Mouse (Mus musculus): ENCODE data around the gene Phtf1.

The Phtf1 gene

GRCm38 (mm10) chr3:103967861-103968691 is at the start of gene Phtf1:
Gene Phtf1 (plus strand): TSS chr3:103968110.
- peak; percentile 74 to 78 for DNase-seq (ENCODE audit: low spot score in 2 of 2)

- no peak for DNase-seq (ENCODE audit: low spot score in 2 of 2)
These were observed 47.8 kb upstream of the Phtf1 start for GRCm38 (mm10) chr3:103920094-103920493.

GRCm38 (mm10) chr3:103925302-103925701 is 42.6 kb upstream of the Phtf1 start:
- no peak for DNase-seq (ENCODE audit: low spot score in 2 of 2)

GRCm38 (mm10) chr3:103927511-103927910 is 40.4 kb upstream of the Phtf1 start:
- no peak for DNase-seq (ENCODE audit: low spot score in 2 of 2)

- DNase-seq (ENCODE audit: low spot score in 2 of 2): peak in 1 of 2 experiments; percentile 22
These were observed 22.9 kb upstream of the Phtf1 start for GRCm38 (mm10) chr3:103944794-103945562.

GRCm38 (mm10) chr3:103948666-103949065 is 19.2 kb upstream of the Phtf1 start:
- DNase-seq (ENCODE audit: low spot score in 2 of 2): no peak

- DNase-seq (ENCODE audit: low spot score in 2 of 2): no peak
These were observed 7.3 kb upstream of the Phtf1 start for GRCm38 (mm10) chr3:103960622-103961021.

GRCm38 (mm10) chr3:103967231-103967630 is 679 bp upstream of the Phtf1 start:
- no peak for DNase-seq (ENCODE audit: low spot score in 2 of 2)

- peak; percentile 47 to 48 for DNase-seq (ENCODE audit: low spot score in 2 of 2)
These were observed 791 bp downstream of the Phtf1 start for GRCm38 (mm10) chr3:103968701-103969100.

- no peak for DNase-seq (ENCODE audit: low spot score in 2 of 2)
These were observed 3.2 kb downstream of the Phtf1 start for GRCm38 (mm10) chr3:103971157-103971556.

- no peak for DNase-seq (ENCODE audit: low spot score in 2 of 2)
These were observed 16.6 kb downstream of the Phtf1 start for GRCm38 (mm10) chr3:103984556-103984955.

- DNase-seq (ENCODE audit: low spot score in 2 of 2): no peak
These were observed 17.3 kb downstream of the Phtf1 start for GRCm38 (mm10) chr3:103985194-103985593.

GRCm38 (mm10) chr3:103987831-103988432 is 20.0 kb downstream of the Phtf1 start:
- no peak for DNase-seq (ENCODE audit: low spot score in 2 of 2)

GRCm38 (mm10) chr3:103989352-103989751 is 21.4 kb downstream of the Phtf1 start:
- no peak for DNase-seq (ENCODE audit: low spot score in 2 of 2)

GRCm38 (mm10) chr3:103991271-103991670 is 23.4 kb downstream of the Phtf1 start:
- DNase-seq (ENCODE audit: low spot score in 2 of 2): no peak

- no peak for DNase-seq (ENCODE audit: low spot score in 2 of 2)
These were observed 30.8 kb downstream of the Phtf1 start for GRCm38 (mm10) chr3:103998724-103999123.

- DNase-seq (ENCODE audit: low spot score in 2 of 2): no peak
These were observed 39.1 kb downstream of the Phtf1 start for GRCm38 (mm10) chr3:104006896-104007466.

- peak in 1 of 2 experiments; percentile 22 for DNase-seq (ENCODE audit: low spot score in 2 of 2)
These were observed 39.6 kb downstream of the Phtf1 start for GRCm38 (mm10) chr3:104007479-104007878.

GRCm38 (mm10) chr3:104009924-104010662 is 42.2 kb downstream of the Phtf1 start:
- no peak for DNase-seq (ENCODE audit: low spot score in 2 of 2)

GRCm38 (mm10) chr3:104011972-104012371 is 44.1 kb downstream of the Phtf1 start:
- no peak for DNase-seq (ENCODE audit: low spot score in 2 of 2)

GRCm38 (mm10) chr3:104017931-104018330 is 50.0 kb downstream of the Phtf1 start:
- no peak for DNase-seq (ENCODE audit: low spot score in 2 of 2)
